ENCODE assay signal across 9 mouse cellular contexts in genomic region chr4:59330961-59331604, GRCm38 (mm10).
DNase-seq lines count a peak whose midpoint lies in the region; ATAC-seq and TF ChIP-seq lines count a peak whose summit lies in the region.
"Had no signal": no experiment of that assay in that cellular context is flagged by ENCODE, and none has a peak within 500 bp of the region (broad histone marks: within the 10 kb centered on the region; RNA-seq: fewer than 3 reads in every experiment).

No protein-coding gene starts in this region.

- no peak for ATAC-seq in heart, embryonic 12.5 days (ENCODE audit: insufficient number of reproducible peaks, low FRiP score)
- no peak for ATAC-seq in limb, embryonic 12.5 days (ENCODE audit: insufficient number of reproducible peaks, insufficient read depth, low FRiP score, low TSS enrichment, low read depth)

- H3K9ac ChIP-seq in heart, embryonic 12.5 days: no peak overlapping the region
- H3K9ac ChIP-seq in limb, embryonic 12.5 days (replicated peaks): no peak overlapping the region

- no peak for TF ChIP-seq POLR2A in thymus, adult 2 months (IDR thresholded peaks at IDR 0.05; ENCODE audit: control insufficient read depth, extremely low read depth, insufficient read depth, low read length, poor library complexity)

- peaks cover 28% of the 10 kb centered on the region for H3K4me1 ChIP-seq in heart, embryonic 12.5 days (replicated peaks)
- H3K4me1 ChIP-seq in thymus, adult 2 months (replicated peaks; ENCODE audit: control insufficient read depth, insufficient read depth, low read length): peaks cover 46% of the 10 kb centered on the region
- H3K4me1 ChIP-seq in limb, embryonic 12.5 days (replicated peaks): peaks cover 27% of the 10 kb centered on the region

- H3K4me2 ChIP-seq in heart, embryonic 12.5 days: no peak overlapping the region
- no peak overlapping the region for H3K4me2 ChIP-seq in limb, embryonic 12.5 days

- DNase-seq in heart, postnatal 36 days: no peak
- DNase-seq in thymus, adult 2 months: no peak
- no peak for DNase-seq in thymus, postnatal 10 days (ENCODE audit: low spot score in 2 of 2)
- DNase-seq in thymus, postnatal 25 days: peak; percentile 41
- no peak for DNase-seq in yolk sac, embryonic 10.5 days (ENCODE audit: low spot score)
- DNase-seq in right cerebral cortex, postnatal 4 days: no peak
- DNase-seq: cerebellum, adult 9-11 months had no signal

- intact Hi-C loops in heart, postnatal 36 days (cut with DNase I): no loop called here

- no peak overlapping the region for H3K4me3 ChIP-seq in heart, embryonic 12.5 days
- peak overlapping the region; percentile 31 for H3K4me3 ChIP-seq in thymus, adult 2 months (ENCODE audit: control insufficient read depth, insufficient read depth, low read length)
- H3K4me3 ChIP-seq in limb, embryonic 12.5 days (replicated peaks): no peak overlapping the region

- H3K36me3 ChIP-seq in heart, embryonic 12.5 days: peaks cover 11% of the 10 kb centered on the region; the same call in 1 of the 2 replicates
- H3K36me3 ChIP-seq in thymus, adult 2 months (ENCODE audit: control insufficient read depth, insufficient read depth, low read length): no peaks in the 10 kb centered on the region
- H3K36me3 ChIP-seq in limb, embryonic 12.5 days: no peaks in the 10 kb centered on the region

- 0 out of 2 replicates have a peak, but pooled peaks have one; percentile 18 for TF ChIP-seq CTCF in thymus, adult 2 months (IDR thresholded peaks at IDR 0.05; ENCODE audit: borderline replicate concordance, control insufficient read depth, extremely low read depth, insufficient read depth, low read length, poor library complexity)

- H3K27ac ChIP-seq in heart, embryonic 12.5 days (ENCODE audit: poor library complexity, severe bottlenecking): peak overlapping the region; percentile 67
- peak overlapping the region; percentile 98 for H3K27ac ChIP-seq in thymus, adult 2 months (ENCODE audit: control insufficient read depth, insufficient read depth, low read length)
- H3K27ac ChIP-seq in limb, embryonic 12.5 days: peak overlapping the region; percentile 59

- WGBS in heart, embryonic 12.5 days: 40% methylated on average over 10 of the region's 10 CpGs
- WGBS in thymus, adult 2 months: 16% methylated on average over 10 of the region's 10 CpGs
- WGBS in limb, embryonic 12.5 days: 39% methylated on average over 10 of the region's 10 CpGs

- no peaks in the 10 kb centered on the region for H3K27me3 ChIP-seq in heart, embryonic 12.5 days (replicated peaks)
- no peaks in the 10 kb centered on the region for H3K27me3 ChIP-seq in thymus, adult 2 months (ENCODE audit: control insufficient read depth, insufficient read depth, low read length)
- H3K27me3 ChIP-seq in limb, embryonic 12.5 days: no peaks in the 10 kb centered on the region

- no peaks in the 10 kb centered on the region for H3K9me3 ChIP-seq in heart, embryonic 12.5 days (replicated peaks)
- H3K9me3 ChIP-seq in limb, embryonic 12.5 days: no peaks in the 10 kb centered on the region
